Mouse (Mus musculus) liver, embryonic 14.5 days (tissue): ENCODE results near the gene Gpat3. TPM values are rescaled to one million over a fixed set of nuclear protein-coding genes. Genes with fewer than 3 reads are reported as not detected.

Source experiments
- ATAC-seq: fragments of 200-750 bp; cut with Nextera tagmentation; 2 replicates; pipeline ENCODE4 v1.8.0; 2017; ENCODE audit warnings: moderate number of reproducible peaks, mild to moderate bottlenecking, moderate library complexity; ENCODE audit not compliant: insufficient read depth
- DNase-seq, 3 experiments: peaks; one replicate each; pipeline ENCODE4 v3.0.0-alpha.2; 2012 to 2013; ENCODE audit warnings: low read depth in 3 of 3, low spot score in 3 of 3
- H3K27ac ChIP-seq: fragments of 300-500 bp; sonication (generic); 2 replicates; pipeline ENCODE4 v1.5.1; 2014; ENCODE audit warnings: moderate library complexity, mild to moderate bottlenecking, control low read depth, inconsistent platforms
- H3K27me3 ChIP-seq: fragments of 300-500 bp; sonication (generic); 2 replicates; pipeline ENCODE4 v1.6.1; 2014; ENCODE audit warnings: mild to moderate bottlenecking, low read length, moderate library complexity; ENCODE audit not compliant: control insufficient read depth, insufficient read depth
- H3K36me3 ChIP-seq: fragments of 300-500 bp; sonication (generic); replicated peaks from 2 replicates; pipeline ENCODE4 v1.6.1; 2014; ENCODE audit warnings: low read depth; ENCODE audit not compliant: control insufficient read depth, insufficient read depth
- H3K4me1 ChIP-seq, 2 experiments: fragments of 200-500 bp in 1 of 2; fragments of 300-500 bp in 1 of 2; sonication (generic) in 1 of 2; replicated peaks; 2 replicates each; pipeline ENCODE4 v1.6.1; 2012 to 2014; ENCODE audit warnings: antibody characterized with exemption in 1 of 2, inconsistent platforms in 1 of 2, low read length in 1 of 2; ENCODE audit not compliant: control insufficient read depth in 2 of 2, insufficient read depth in 2 of 2
- H3K4me2 ChIP-seq: fragments of 300-500 bp; sonication (generic); 2 replicates; pipeline ENCODE4 v1.6.1; 2014; ENCODE audit warnings: low read depth, mild to moderate bottlenecking, control low read depth, moderate library complexity
- H3K4me3 ChIP-seq, 2 experiments: fragments of 200-500 bp in 1 of 2; fragments of 300-500 bp in 1 of 2; sonication (generic) in 1 of 2; 2 replicates each; pipeline ENCODE4 v1.5.1; 2012 to 2014; ENCODE audit warnings: low read depth in 2 of 2, low read length in 2 of 2, mild to moderate bottlenecking in 2 of 2, control low read depth in 1 of 2, inconsistent platforms in 1 of 2, moderate library complexity in 1 of 2; ENCODE audit not compliant: insufficient read depth in 1 of 2
- H3K9ac ChIP-seq: fragments of 300-500 bp; sonication (generic); replicated peaks from 2 replicates; pipeline ENCODE4 v1.6.1; 2014; ENCODE audit warnings: mild to moderate bottlenecking, control low read depth, moderate library complexity
- H3K9me3 ChIP-seq: fragments of 300-500 bp; sonication (generic); 2 replicates; pipeline ENCODE4 v1.6.1; 2016; ENCODE audit warnings: low read length, mixed read lengths; ENCODE audit not compliant: control insufficient read depth
- CTCF ChIP-seq: IDR thresholded peaks from 2 replicates; pipeline ENCODE4 v1.5.1; 2016; ENCODE audit warnings: antibody characterized with exemption, low read depth, control low read depth
- EP300 ChIP-seq: IDR thresholded peaks from 2 replicates; pipeline ENCODE4 v1.6.1; 2016; ENCODE audit warnings: antibody characterized with exemption, low read depth
- WGBS: fragments of 180-500 bp; shearing (Covaris S2); extraction: QIAGEN DNeasy Blood & Tissue Kit; methylation state at CpG from one replicate; pipeline ENCODE4 v1.1.7; 2014; ENCODE audit not compliant: insufficient replicate concordance; 5-methylcytosine and 5-hydroxymethylcytosine counted together
- polyA plus RNA-seq, 2 experiments: library from polyadenylated mRNA; depleted of rRNA in 1 of 2; stranded (reverse) in 1 of 2; unstranded in 1 of 2; fragments of >200 nt; fragmentation: Nextera tagmentation in 1 of 2; extraction: Ambion mirVana in 1 of 2; gene quantifications; 2 replicates each; pipeline versions ENCODE4 v1.2.1 to v1.2.3; 2012 to 2014

The Gpat3 gene
- polyA plus RNA-seq (2012; rRNA removed) (0.68 and 0.77 TPM in 2 replicates), polyA plus RNA-seq (2014; fragmentation: Nextera tagmentation; extraction: Ambion mirVana) (0.94 and 1.4 TPM in 2 replicates)

GRCm38 (mm10) chr5:100845485-100845847, at the start of gene Gpat3:
Gene Gpat3, plus strand, starts transcription at chr5:100845713.
- ATAC-seq (no peak), DNase-seq (no peak)
- H3K4me2 ChIP-seq: peak within 1 kb of the TSS; percentile 67
- no peaks in the 10 kb centered on the region for H3K4me1 ChIP-seq
- no peak within 1 kb of the TSS for H3K27ac ChIP-seq
- H3K27me3 ChIP-seq: peaks cover 45% of the 10 kb centered on the region
- no peaks in the 10 kb centered on the region for H3K9me3 ChIP-seq
- H3K9ac ChIP-seq: peak within 1 kb of the TSS; percentile 31
- 2% methylated on average over 16 of the region's 16 CpGs for WGBS
- TF ChIP-seq EP300: no peak
- no peak for TF ChIP-seq CTCF
- no peaks in the 10 kb centered on the region for H3K36me3 ChIP-seq
- peak within 1 kb of the TSS; percentile 56 to 62 for H3K4me3 ChIP-seq

- H3K9ac ChIP-seq: peak within 1 kb of the TSS; percentile 86
- peak within 1 kb of the TSS; percentile 81 to 100 for H3K4me3 ChIP-seq
- DNase-seq (peak; percentile 91 to 94 (median 93)), ATAC-seq (peak; percentile 97)
- H3K4me1 ChIP-seq: peaks cover 7 to 12% of the 10 kb centered on the region in 2 experiments; a peak in 3 of 4 replicates
- peak within 1 kb of the TSS; percentile 58 for H3K27ac ChIP-seq
- peaks cover 38% of the 10 kb centered on the region for H3K36me3 ChIP-seq
- H3K9me3 ChIP-seq: no peaks in the 10 kb centered on the region
- no peaks in the 10 kb centered on the region for H3K27me3 ChIP-seq
- WGBS: under 1% methylated on average over 67 of the region's 67 CpGs
- TF ChIP-seq EP300 (peak; percentile 44; the same call in 1 of the 2 replicates), CTCF (no peak)
- peak within 1 kb of the TSS; percentile 80 for H3K4me2 ChIP-seq
Measured at GRCm38 (mm10) chr5:100798165-100798860, 47.2 kb upstream of the Gpat3 start, which contains the start of the genes Helq and Mrps18c. Gene Helq, minus strand, starts transcription at chr5:100798598. Gene Mrps18c, plus strand, starts transcription at chr5:100798627.

GRCm38 (mm10) chr5:100818341-100818740, 27.2 kb upstream of the Gpat3 start:
- peaks cover 3 to 8% of the 10 kb centered on the region in 2 experiments for H3K4me1 ChIP-seq
- H3K36me3 ChIP-seq: peaks cover 12% of the 10 kb centered on the region; the same call in 1 of the 2 replicates
- H3K9me3 ChIP-seq: no peaks in the 10 kb centered on the region
- TF ChIP-seq EP300 (no peak), CTCF (no peak)
- no peak for DNase-seq
- H3K9ac ChIP-seq: no peak overlapping the region
- no peak for ATAC-seq
- no peak overlapping the region for H3K4me2 ChIP-seq
- 78% methylated on average over 4 of the region's 4 CpGs for WGBS
- no peak overlapping the region for H3K4me3 ChIP-seq
- H3K27me3 ChIP-seq: no peaks in the 10 kb centered on the region
- H3K27ac ChIP-seq: no peak overlapping the region

- H3K4me3 ChIP-seq: peak overlapping the region; percentile 79 to 93
- peaks cover 3 to 8% of the 10 kb centered on the region in 2 experiments for H3K4me1 ChIP-seq
- TF ChIP-seq EP300 (no peak), CTCF (peak; percentile 60)
- WGBS: 22% methylated on average over 16 of the region's 16 CpGs
- peaks cover 2% of the 10 kb centered on the region; the same call in 1 of the 2 replicates for H3K36me3 ChIP-seq
- ATAC-seq (peak; percentile 33), DNase-seq (peak in 1 of 3 experiments; percentile 31)
- peak overlapping the region; percentile 73 for H3K4me2 ChIP-seq
- no peaks in the 10 kb centered on the region for H3K27me3 ChIP-seq
- H3K9me3 ChIP-seq: no peaks in the 10 kb centered on the region
- peak overlapping the region; percentile 85 for H3K9ac ChIP-seq
- peak overlapping the region; percentile 73 for H3K27ac ChIP-seq
Measured at GRCm38 (mm10) chr5:100819568-100820480, 25.7 kb upstream of the Gpat3 start.
